Mouse (Mus musculus) heart, postnatal 0 days (tissue): ENCODE measurements around the gene Myf5. TPM values are rescaled to one million over a fixed set of nuclear protein-coding genes. Genes with fewer than 3 reads are reported as not detected.

Source experiments
- ATAC-seq: fragments of 200-750 bp; cut with Nextera tagmentation; 2 replicates; pipeline ENCODE4 v1.8.0; 2017; ENCODE audit warnings: low read depth, moderate number of reproducible peaks, moderate library complexity; ENCODE audit not compliant: insufficient read depth
- DNase-seq: peaks from one replicate; pipeline ENCODE4 v3.0.0-alpha.2; 2016; ENCODE audit warnings: low spot score
- H3K27ac ChIP-seq: fragments of 300-500 bp; sonication (generic); 2 replicates; pipeline ENCODE4 v1.5.1; 2014; ENCODE audit warnings: low read depth, mild to moderate bottlenecking
- H3K27me3 ChIP-seq: fragments of 300-500 bp; sonication (generic); 2 replicates; pipeline ENCODE4 v1.6.1; 2014; ENCODE audit warnings: low read length, mixed read lengths; ENCODE audit not compliant: control insufficient read depth, insufficient read depth
- H3K36me3 ChIP-seq: fragments of 300-500 bp; sonication (generic); replicated peaks from 2 replicates; pipeline ENCODE4 v1.6.1; 2014; ENCODE audit warnings: low read length, mixed read lengths; ENCODE audit not compliant: control insufficient read depth, insufficient read depth
- H3K4me1 ChIP-seq: fragments of 300-500 bp; sonication (generic); 2 replicates; pipeline ENCODE4 v1.6.1; 2014; ENCODE audit warnings: antibody characterized with exemption; ENCODE audit not compliant: control insufficient read depth, insufficient read depth
- H3K4me2 ChIP-seq: fragments of 300-500 bp; sonication (generic); 2 replicates; pipeline ENCODE4 v1.6.1; 2014; ENCODE audit warnings: low read depth, mild to moderate bottlenecking, low read length, moderate library complexity
- H3K4me3 ChIP-seq: fragments of 300-500 bp; sonication (generic); 2 replicates; pipeline ENCODE4 v1.5.1; 2014; ENCODE audit warnings: low read depth, low read length
- H3K9ac ChIP-seq: fragments of 300-500 bp; sonication (generic); replicated peaks from 2 replicates; pipeline ENCODE4 v1.6.1; 2014; ENCODE audit warnings: low read depth, low read length, mixed read lengths
- H3K9me3 ChIP-seq: fragments of 300-500 bp; sonication (generic); replicated peaks from 2 replicates; pipeline ENCODE4 v1.6.1; 2016; ENCODE audit warnings: low read length; ENCODE audit not compliant: control insufficient read depth
- CTCF ChIP-seq: IDR thresholded peaks from 2 replicates; pipeline ENCODE4 v1.5.1; 2016; ENCODE audit warnings: antibody characterized with exemption, control low read depth, low read depth
- EP300 ChIP-seq: IDR thresholded peaks from 2 replicates; pipeline ENCODE4 v1.6.1; 2016; ENCODE audit warnings: antibody characterized with exemption, low read depth
- WGBS: fragments of 180-500 bp; shearing (Covaris S2); extraction: QIAGEN DNeasy Blood & Tissue Kit; methylation state at CpG from one replicate; pipeline ENCODE4 v1.1.7; 2014; 5-methylcytosine and 5-hydroxymethylcytosine counted together
- microRNA-seq: library from miRNA; unstranded; fragments of <30 nt; microRNA quantifications from one replicate; pipeline ENCODE4, GENCODE M21; 2016
- polyA plus RNA-seq: library from polyadenylated mRNA; unstranded; fragments of >200 nt; fragmentation: Nextera tagmentation; extraction: Ambion mirVana; gene quantifications from 2 replicates; pipeline ENCODE4 v1.2.1, GENCODE M21; 2015
- total RNA-seq: library from RNA; depleted of rRNA; stranded (reverse); fragments of >200 nt; gene quantifications from 2 replicates; pipeline ENCODE4 v1.2.3, GENCODE M21; 2014; ENCODE audit warnings: low replicate concordance; rRNA removed

Myf5 gene
- total and polyA plus RNA-seq, 2 experiments from 2014 or later = not detected

GRCm38 (mm10) chr10:107473497-107473896 lies 12.4 kb downstream of the Myf5 start:
- no peak overlapping the region for H3K9ac ChIP-seq
- no peaks in the 10 kb centered on the region for H3K9me3 ChIP-seq
- H3K4me3 ChIP-seq = no peak overlapping the region
- H3K36me3 ChIP-seq = no peaks in the 10 kb centered on the region
- no peak overlapping the region for H3K27ac ChIP-seq
- ATAC-seq = no peak
- 41% methylated on average over 2 of the region's 2 CpGs for WGBS
- H3K27me3 ChIP-seq = no peaks in the 10 kb centered on the region
- TF ChIP-seq EP300 (no peak), CTCF (0 out of 2 replicates have a peak, but pooled peaks have one; percentile 3)
- H3K4me1 ChIP-seq = no peaks in the 10 kb centered on the region
- DNase-seq = no peak
- H3K4me2 ChIP-seq = no peak overlapping the region

DNA sequence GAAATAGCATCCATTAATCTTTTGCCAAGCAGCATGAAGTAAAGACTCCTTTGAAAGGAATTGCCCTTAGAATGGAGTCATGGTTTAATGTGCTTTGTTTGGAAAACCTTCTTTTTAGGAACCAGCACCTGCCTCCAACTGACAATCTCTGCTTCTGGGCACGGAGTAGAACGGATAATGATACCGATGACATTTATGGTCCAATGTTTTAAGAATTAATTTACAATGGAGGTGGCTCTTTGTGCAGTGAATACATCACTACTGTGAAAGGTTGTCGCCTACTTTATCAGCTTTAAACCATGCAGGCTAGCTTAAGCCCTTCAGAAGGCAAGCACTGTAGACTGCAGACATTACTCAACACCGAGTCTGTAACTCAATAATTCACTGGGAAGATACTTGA lies 14.2 kb downstream of the Myf5 start:
- H3K27ac ChIP-seq = no peak overlapping the region
- H3K4me2 ChIP-seq = no peak overlapping the region
- no peak for ATAC-seq
- 81% methylated on average over 5 of the region's 5 CpGs for WGBS
- H3K9me3 ChIP-seq = no peaks in the 10 kb centered on the region
- no peak for TF ChIP-seq EP300
- TF ChIP-seq CTCF = no peak
- no peak overlapping the region for H3K4me3 ChIP-seq
- H3K4me1 ChIP-seq = no peaks in the 10 kb centered on the region
- DNase-seq = no peak
- no peaks in the 10 kb centered on the region for H3K36me3 ChIP-seq
- H3K27me3 ChIP-seq = no peaks in the 10 kb centered on the region
- H3K9ac ChIP-seq = no peak overlapping the region

- Histone ChIP-seq H3K27me3 (no peaks in the 10 kb centered on the region), H3K9ac (no peak overlapping the region), H3K27ac (no peak overlapping the region), H3K36me3 (no peaks in the 10 kb centered on the region), H3K4me3 (no peak overlapping the region), H3K4me2 (no peak overlapping the region), H3K9me3 (no peaks in the 10 kb centered on the region), H3K4me1 (no peaks in the 10 kb centered on the region)
- DNase-seq = no peak
- TF ChIP-seq CTCF = no peak
- ATAC-seq = no peak
- 46% methylated on average over 7 of the region's 7 CpGs for WGBS
Observed at GRCm38 (mm10) chr10:107467819-107468218, 18.1 kb downstream of the Myf5 start.

DNA sequence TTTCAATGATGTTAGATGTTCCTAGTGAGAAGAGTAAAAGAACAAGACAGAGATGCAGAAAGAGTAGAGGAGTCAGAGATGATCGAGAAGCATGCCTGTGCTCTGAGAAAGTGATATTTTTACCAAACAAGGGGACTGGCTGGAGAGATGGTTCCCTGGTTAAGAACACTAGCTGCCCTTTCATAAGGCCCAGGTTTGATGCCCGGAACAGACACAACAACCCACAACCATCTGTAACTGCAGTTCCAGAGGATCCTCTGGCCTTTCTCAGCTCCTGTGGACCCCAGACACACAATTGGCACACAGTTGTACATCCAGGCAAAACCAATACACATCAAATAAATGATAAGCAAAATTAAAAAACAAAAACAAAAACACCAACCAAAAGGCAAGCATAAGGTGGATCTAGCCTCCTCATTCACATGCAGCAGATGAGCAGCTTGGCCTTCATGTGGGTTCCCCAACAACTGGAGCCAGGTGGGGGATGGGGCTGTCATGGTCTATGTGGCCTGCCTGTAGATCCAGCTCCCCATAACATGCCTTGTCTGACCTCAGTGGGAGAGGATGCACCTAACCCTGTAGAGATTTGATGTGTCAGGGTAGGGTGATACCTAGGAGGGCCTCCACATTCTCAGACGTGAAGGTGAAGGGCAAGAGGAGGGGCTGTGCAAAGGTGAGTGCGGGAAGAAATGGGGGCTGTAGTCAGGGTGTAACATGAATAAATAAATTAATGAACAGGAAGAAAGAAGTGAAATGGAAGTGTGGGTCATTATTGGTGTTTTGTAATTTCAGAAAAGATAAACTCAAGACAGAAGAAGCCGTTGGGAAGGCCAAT lies 36.2 kb downstream of the Myf5 start:
- no peak for ATAC-seq
- no peak overlapping the region for H3K4me2 ChIP-seq
- H3K9ac ChIP-seq = no peak overlapping the region
- DNase-seq = no peak
- H3K27ac ChIP-seq = no peak overlapping the region
- WGBS = 80% methylated on average over 5 of the region's 5 CpGs
- no peaks in the 10 kb centered on the region for H3K4me1 ChIP-seq
- H3K4me3 ChIP-seq = no peak overlapping the region
- no peak for TF ChIP-seq CTCF
- TF ChIP-seq EP300 = no peak
- no peaks in the 10 kb centered on the region for H3K9me3 ChIP-seq
- no peaks in the 10 kb centered on the region for H3K36me3 ChIP-seq
- no peaks in the 10 kb centered on the region for H3K27me3 ChIP-seq

DNA sequence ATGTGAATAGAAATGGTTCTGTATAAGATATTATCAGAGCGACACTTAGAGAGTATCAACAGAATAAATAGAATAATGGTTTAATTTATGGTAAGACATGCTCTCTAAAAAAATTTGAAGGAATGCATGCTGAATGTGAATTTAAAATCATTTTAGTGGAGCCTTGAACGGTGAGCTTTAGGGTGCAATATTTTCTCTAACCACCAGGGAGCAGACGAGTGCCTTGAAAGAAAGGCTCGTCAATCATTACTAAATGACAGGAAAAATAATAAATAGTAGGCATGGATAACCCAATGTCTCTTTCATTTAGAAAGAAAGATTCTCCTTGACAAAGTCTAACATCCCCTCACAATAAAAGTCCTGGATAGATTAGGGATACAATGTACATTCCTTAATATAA lies 43.2 kb downstream of the Myf5 start:
- ATAC-seq (no peak), DNase-seq (no peak)
- no peaks in the 10 kb centered on the region for H3K36me3 ChIP-seq
- no peaks in the 10 kb centered on the region for H3K4me1 ChIP-seq
- H3K27me3 ChIP-seq = no peaks in the 10 kb centered on the region
- H3K4me2 ChIP-seq = no peak overlapping the region
- TF ChIP-seq EP300 (no peak), CTCF (peak; percentile 72)
- no peak overlapping the region for H3K27ac ChIP-seq
- WGBS = 2% methylated on average over 4 of the region's 4 CpGs
- H3K4me3 ChIP-seq = no peak overlapping the region
- H3K9ac ChIP-seq = no peak overlapping the region
- no peaks in the 10 kb centered on the region for H3K9me3 ChIP-seq

GRCm38 (mm10) chr10:107436967-107437366 lies 49.0 kb downstream of the Myf5 start:
- Histone ChIP-seq H3K4me2 (no peak overlapping the region), H3K9me3 (no peaks in the 10 kb centered on the region), H3K9ac (no peak overlapping the region), H3K4me1 (no peaks in the 10 kb centered on the region), H3K36me3 (no peaks in the 10 kb centered on the region), H3K27ac (no peak overlapping the region), H3K27me3 (no peaks in the 10 kb centered on the region), H3K4me3 (no peak overlapping the region)
- no peak for TF ChIP-seq EP300
- no peak for TF ChIP-seq CTCF
- 64% methylated on average over 5 of the region's 5 CpGs for WGBS
- no peak for DNase-seq
- no peak for ATAC-seq

Small RNAs within 50 kb of the gene (microRNA-seq; reads per million reads assigned to microRNA genes)
- not detected for gene Gm44403

Other genes starting within 250 kb of the Myf5 start
- 1.3 and 8.2 TPM in 2 replicates for gene Lin7a, start 214.4 kb downstream of the Myf5 start, total RNA-seq
- gene Lin7a, start 214.4 kb downstream of the Myf5 start, polyA plus RNA-seq = 0.80 and 1.00 TPM in 2 replicates
- gene Myf6, start 8.6 kb upstream of the Myf5 start, total RNA-seq = not detected in 2 replicates
- not detected in 2 replicates for gene Myf6, start 8.6 kb upstream of the Myf5 start, polyA plus RNA-seq
- 0.08 and 0.11 TPM in 2 replicates for gene Ptprq, start 233.9 kb upstream of the Myf5 start, total RNA-seq
- gene Ptprq, start 233.9 kb upstream of the Myf5 start, polyA plus RNA-seq = 0.01 TPM in 1 of 2 replicates, not detected in the other